Mouse (Mus musculus): ENCODE measurements around the gene Iqcc.

- TF ChIP-seq CTCF (IDR thresholded peaks at IDR 0.05; ENCODE audit: low read depth) (no peak), EP300 (IDR thresholded peaks at IDR 0.05; ENCODE audit: low read depth) (peak; percentile 52; the same call in 1 of the 2 replicates)
Measured at GRCm38 (mm10) chr4:129572236-129573092, 46.4 kb downstream of the Iqcc start.
